Mouse (Mus musculus): ENCODE measurements around the gene Slc12a3.

The Slc12a3 gene

DNA sequence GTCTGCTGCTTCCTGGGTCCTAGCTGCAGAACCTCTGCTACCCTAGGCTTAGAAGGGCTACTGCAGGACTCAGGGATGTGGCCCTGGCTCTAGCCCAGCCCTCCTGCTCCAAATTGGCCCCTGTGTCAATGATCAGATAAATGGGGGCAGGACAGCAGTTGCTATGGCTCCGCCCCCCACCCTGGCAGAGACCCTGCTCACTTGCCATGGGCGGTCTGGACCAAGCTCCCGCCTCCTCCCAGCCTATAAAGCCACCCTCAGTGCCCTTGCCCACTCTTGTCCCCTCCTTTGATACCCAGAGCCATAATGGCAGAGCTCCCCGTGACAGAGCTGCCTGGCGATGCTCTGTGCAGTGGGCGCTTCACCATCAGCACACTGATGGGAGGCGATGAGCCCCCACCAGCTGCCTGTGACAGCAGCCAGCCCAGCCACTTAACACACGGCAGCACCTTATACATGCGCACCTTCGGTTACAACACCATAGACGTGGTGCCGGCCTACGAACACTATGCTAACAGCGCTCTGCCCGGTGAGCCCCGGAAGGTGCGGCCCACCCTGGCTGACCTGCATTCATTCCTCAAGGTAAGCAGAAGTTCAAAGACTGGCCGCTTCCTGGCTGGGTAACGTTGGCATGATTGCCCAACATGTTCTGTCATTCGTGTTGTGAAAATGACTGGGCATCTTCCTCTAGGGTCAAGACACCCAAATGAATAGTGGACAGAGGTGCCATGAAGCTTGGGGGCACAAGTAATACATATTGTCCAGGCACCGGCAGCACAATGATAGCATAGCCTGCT lies at the start of gene Slc12a3:
TSS of gene Slc12a3 (plus strand) at position 270 of the 797 bp plus-strand sequence.
- DNase-seq (ENCODE audit: low spot score), result no peak

- no peak for DNase-seq (ENCODE audit: low spot score)
Measured at GRCm38 (mm10) chr8:94280001-94280613, 48.9 kb upstream of the Slc12a3 start.

GRCm38 (mm10) chr8:94282453-94282985 lies 46.5 kb upstream of the Slc12a3 start:
- DNase-seq (ENCODE audit: low spot score), result no peak

GRCm38 (mm10) chr8:94284204-94284603 lies 44.8 kb upstream of the Slc12a3 start:
- no peak for DNase-seq (ENCODE audit: low spot score)

DNA sequence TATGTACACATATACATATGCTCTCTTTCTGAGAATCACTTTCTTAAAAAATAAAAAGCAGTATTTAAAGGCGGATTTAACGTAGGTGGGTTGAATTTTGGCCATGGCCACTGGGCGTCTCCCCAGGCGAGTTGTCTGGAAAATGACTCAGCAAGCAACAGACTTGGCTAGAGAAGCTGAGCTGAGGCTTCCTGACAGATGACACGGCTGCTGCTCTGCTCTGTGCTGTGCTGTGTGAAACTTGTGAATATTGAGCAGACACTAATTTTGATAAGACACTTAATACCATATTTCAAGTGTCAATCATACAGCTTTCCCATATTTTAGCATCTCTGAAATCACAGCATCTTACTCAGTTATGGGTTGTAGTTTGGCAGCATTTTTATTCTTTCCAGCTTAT lies 38.4 kb upstream of the Slc12a3 start:
- no peak for DNase-seq (ENCODE audit: low spot score)

- DNase-seq (ENCODE audit: low spot score), result no peak
Measured at GRCm38 (mm10) chr8:94292072-94292471, 36.9 kb upstream of the Slc12a3 start.

- DNase-seq (ENCODE audit: low spot score), result no peak
Measured at GRCm38 (mm10) chr8:94292626-94293025, 36.4 kb upstream of the Slc12a3 start.

GRCm38 (mm10) chr8:94295687-94296086 lies 33.3 kb upstream of the Slc12a3 start:
- no peak for DNase-seq (ENCODE audit: low spot score)

DNA sequence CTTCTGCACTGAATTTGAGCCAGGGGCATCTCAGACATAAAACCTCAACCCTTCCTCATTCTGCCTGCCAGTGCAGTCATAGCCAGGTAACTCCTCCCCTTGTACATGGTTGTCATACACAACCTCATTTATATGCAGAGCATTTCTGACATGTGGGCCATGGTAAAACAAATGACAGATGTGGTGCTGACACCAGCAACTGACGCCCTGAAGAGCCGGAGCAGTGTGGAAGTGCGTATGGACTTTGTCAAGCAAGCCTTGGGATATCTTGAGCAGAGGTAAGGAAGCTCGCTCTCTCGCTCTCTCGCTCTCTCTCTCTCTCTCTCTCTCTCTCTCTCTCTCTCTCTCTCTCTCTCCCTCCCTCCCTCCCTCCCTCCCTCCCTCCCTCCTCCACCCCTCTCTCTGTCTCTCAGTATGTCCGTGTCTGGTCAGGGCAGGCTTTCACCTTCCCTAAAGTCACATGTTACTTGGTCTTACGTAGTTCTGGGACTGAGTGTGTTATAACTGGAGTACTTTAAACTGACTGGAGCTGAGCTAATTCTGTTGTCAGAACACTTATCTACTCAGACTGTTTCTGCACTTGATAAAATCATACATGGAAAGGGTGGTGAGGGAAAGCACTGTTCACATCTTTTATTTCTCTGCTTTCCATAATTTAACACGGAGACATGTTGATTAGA lies 32.5 kb upstream of the Slc12a3 start:
- no peak for DNase-seq (ENCODE audit: low spot score)

DNA sequence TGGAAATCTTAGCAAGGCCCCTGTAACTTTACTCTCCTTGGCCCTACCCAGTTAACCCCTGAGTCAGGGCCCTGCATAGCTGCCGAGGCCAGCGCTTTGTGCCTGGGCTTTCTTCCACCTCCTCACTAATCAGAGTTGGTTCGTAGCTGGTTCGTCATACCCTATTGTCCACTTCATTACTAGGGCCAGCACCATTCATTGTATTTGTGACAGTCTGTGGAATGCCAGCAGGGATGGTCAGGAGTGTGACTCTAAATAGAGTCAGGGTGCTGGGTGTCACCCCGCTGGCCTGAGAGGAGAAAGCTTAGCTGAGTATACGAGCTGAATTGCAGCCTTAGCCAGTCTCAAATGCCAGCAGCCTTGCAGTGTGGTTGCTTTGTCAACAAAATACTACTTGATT lies 31.9 kb upstream of the Slc12a3 start:
- DNase-seq (ENCODE audit: low spot score), result no peak

DNA sequence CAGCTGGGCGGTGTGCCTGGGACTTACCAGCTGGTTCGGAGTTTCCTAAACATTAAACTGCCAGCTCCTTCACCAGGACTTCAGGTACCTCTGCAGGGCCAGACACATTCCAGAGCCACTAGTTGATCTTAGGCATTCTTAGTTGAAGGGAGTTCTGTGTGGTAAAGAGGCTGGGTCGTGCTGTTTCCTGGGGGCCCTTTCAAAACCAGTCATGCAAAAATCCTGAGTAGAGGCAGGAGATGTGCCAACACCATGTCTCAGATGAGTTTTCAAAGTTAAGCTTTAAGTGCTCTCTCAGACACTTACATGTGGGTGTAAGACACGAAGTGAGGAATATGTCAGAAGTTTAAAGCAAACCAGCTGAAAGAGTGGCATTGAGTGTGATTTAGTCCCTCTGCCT lies 28.2 kb upstream of the Slc12a3 start:
- DNase-seq (ENCODE audit: low spot score), result no peak

DNA sequence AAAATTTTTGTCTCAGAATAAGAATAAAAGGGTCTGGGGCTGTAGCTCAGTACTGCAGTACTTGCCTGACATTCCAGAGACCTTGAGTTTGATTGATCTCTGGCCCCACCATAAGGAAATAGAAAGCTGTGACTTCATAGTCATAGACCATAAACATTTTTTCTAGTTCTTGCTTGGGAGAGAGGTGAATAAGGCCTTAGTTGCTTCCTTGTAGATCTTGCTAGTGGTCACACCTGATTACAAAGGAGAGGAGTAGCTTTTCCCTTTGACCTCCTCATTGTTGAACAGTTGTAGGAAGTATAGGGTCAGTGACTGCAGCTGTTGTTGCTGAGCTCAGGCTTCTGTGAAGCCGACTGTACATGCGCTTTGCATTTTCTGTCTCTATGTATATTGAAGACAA lies 24.6 kb upstream of the Slc12a3 start:
- no peak for DNase-seq (ENCODE audit: low spot score)

- no peak for DNase-seq (ENCODE audit: low spot score)
Measured at GRCm38 (mm10) chr8:94306989-94307513, 21.9 kb upstream of the Slc12a3 start.

DNA sequence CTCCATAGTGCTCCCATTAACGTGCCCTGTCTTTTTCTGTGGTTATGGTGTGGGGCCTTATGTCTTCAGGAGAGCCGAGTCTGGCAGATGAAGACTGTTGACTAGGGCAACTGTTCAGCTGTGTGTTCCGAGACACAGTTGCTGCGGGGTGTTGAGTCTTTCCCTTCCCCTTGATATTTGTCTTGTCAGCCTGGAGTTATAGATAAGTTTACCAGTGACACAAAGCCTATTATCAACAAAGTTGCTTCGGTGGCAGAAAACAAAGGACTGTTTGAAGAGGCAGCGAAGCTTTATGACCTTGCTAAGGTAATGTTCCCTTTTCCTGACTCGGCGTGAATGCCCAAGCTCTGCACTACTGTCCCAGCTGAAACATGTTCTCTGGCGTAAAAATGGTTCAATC lies 21.3 kb upstream of the Slc12a3 start:
- DNase-seq (ENCODE audit: low spot score), result no peak

DNA sequence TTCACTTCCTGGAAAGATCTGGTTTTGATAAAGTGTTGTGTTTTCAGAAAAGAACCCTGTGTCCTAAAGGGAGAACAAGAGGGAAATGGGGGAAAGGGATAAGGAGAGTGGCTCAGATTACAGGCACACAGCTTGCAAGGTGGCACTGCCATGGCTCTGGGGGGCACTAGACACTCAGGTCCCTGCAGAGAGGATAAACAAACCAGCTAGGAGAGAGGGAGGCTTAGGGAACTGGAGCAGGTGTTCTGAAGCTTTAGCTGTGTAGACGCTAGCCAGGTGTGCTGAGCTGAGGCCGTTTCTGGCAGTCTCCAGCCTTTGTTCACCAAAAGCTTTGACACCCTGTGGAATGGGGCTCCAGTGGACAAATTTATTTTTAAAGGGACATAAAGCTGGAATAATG lies 14.9 kb upstream of the Slc12a3 start:
- DNase-seq (ENCODE audit: low spot score), result no peak

DNA sequence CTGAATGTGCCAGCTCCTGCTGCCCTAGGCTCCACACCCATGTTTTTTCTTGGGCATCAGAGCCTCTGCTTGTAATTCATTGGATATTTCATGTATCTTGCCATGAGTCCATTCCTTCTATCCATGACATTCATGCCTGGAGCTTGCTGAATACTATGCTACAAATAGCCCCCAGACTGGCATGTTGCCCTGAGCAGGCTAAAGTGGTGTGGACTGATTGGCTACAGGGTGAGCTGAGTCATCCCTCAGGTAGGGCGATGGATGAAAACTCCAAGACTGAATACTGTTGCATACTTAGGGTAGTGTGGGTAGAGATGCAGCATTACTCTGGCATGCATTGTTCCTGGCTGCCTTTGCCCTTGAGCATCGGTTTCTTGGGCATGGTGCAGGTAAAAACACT lies 11.8 kb upstream of the Slc12a3 start:
- DNase-seq (ENCODE audit: low spot score), result no peak

GRCm38 (mm10) chr8:94317691-94318090 lies 11.3 kb upstream of the Slc12a3 start:
- no peak for DNase-seq (ENCODE audit: low spot score)

GRCm38 (mm10) chr8:94320036-94320435 lies 9.0 kb upstream of the Slc12a3 start:
- no peak for DNase-seq (ENCODE audit: low spot score)

- DNase-seq (ENCODE audit: low spot score), result no peak
Measured at GRCm38 (mm10) chr8:94322083-94322482, 6.9 kb upstream of the Slc12a3 start.

- no peak for DNase-seq (ENCODE audit: low spot score)
Measured at GRCm38 (mm10) chr8:94323041-94323440, 6.0 kb upstream of the Slc12a3 start.

- DNase-seq (ENCODE audit: low spot score), result no peak
Measured at GRCm38 (mm10) chr8:94324071-94324470, 4.9 kb upstream of the Slc12a3 start.

DNA sequence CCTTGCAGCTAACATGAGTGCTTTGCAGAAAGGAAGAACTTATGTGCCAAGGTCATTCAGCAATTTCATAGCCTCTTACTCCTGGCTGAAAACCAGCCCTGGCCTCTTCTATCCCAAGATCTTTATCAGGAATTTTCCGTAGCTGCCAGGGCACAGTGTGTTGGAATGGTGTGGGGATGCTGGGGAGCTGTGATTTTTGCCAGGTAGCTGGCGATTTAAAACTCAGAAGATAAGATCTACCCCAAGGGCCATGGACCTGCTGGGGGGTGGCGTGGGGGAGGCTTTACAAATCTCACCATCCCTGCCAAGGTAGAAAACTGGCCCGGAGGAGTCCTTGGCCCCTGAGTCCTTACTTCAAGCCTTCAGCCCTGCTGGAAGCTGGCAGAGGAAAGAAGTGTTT lies 3.0 kb upstream of the Slc12a3 start:
- no peak for DNase-seq (ENCODE audit: low spot score)

DNA sequence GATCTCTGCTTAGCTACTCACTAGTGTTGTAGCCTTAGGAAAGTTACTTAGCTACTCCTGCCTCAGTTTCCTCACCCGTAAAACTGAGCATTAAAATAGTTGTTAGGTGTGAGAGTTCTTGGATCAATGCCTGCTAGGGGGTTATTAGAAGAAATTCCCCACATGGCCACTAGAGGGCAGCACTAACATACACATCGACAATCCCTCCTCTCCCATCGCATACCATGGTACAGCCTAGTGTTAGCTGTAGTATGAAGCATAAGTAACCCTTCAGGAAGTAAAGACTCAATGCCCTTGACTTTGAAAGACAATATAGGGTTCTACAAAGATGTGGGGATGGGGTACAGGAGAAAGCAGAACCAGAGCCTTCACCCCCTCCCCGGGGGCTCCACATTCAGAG lies 1.7 kb downstream of the Slc12a3 start:
- no peak for DNase-seq (ENCODE audit: low spot score)

Data from ovary, postnatal 36 days (tissue).